Mouse (Mus musculus) midbrain, embryonic 16.5 days (tissue): Measurements from ENCODE around the gene 4921501E09Rik. TPM values are rescaled to one million over a fixed set of nuclear protein-coding genes. Genes with fewer than 3 reads are reported as not detected.

Source experiments
- ATAC-seq: fragments of 200-750 bp; cut with Nextera tagmentation; 2 replicates; pipeline ENCODE4 v1.8.0; 2017; ENCODE audit warnings: moderate TSS enrichment
- H3K27ac ChIP-seq: fragments of 300-500 bp; sonication (generic); 2 replicates; pipeline ENCODE4 v1.5.1; 2014; ENCODE audit warnings: mild to moderate bottlenecking, low read length, mixed read lengths
- H3K27me3 ChIP-seq: fragments of 300-500 bp; sonication (generic); 2 replicates; pipeline ENCODE4 v1.6.1; 2014; ENCODE audit warnings: low read depth, low read length, mixed read lengths; ENCODE audit not compliant: control insufficient read depth, insufficient read depth
- H3K36me3 ChIP-seq: fragments of 300-500 bp; sonication (generic); 2 replicates; pipeline ENCODE4 v1.6.1; 2014; ENCODE audit warnings: mild to moderate bottlenecking, low read length, moderate library complexity, mixed read lengths; ENCODE audit not compliant: control insufficient read depth, insufficient read depth
- H3K4me1 ChIP-seq: fragments of 300-500 bp; sonication (generic); 2 replicates; pipeline ENCODE4 v1.6.1; 2014; ENCODE audit warnings: mild to moderate bottlenecking, low read length, mixed read lengths; ENCODE audit not compliant: control insufficient read depth, insufficient read depth
- H3K4me2 ChIP-seq: fragments of 300-500 bp; sonication (generic); 2 replicates; pipeline ENCODE4 v1.6.1; 2014; ENCODE audit warnings: mild to moderate bottlenecking, low read length, mixed read lengths
- H3K4me3 ChIP-seq: fragments of 300-500 bp; sonication (generic); 2 replicates; pipeline ENCODE4 v1.5.1; 2014; ENCODE audit warnings: low read depth, mild to moderate bottlenecking, low read length, moderate library complexity, mixed read lengths
- H3K9ac ChIP-seq: fragments of 300-500 bp; sonication (generic); 2 replicates; pipeline ENCODE4 v1.6.1; 2014; ENCODE audit warnings: low read depth, low read length, mixed read lengths
- H3K9me3 ChIP-seq: fragments of 300-500 bp; sonication (generic); replicated peaks from 2 replicates; pipeline ENCODE4 v1.6.1; 2014; ENCODE audit warnings: mild to moderate bottlenecking, low read length, mixed read lengths; ENCODE audit not compliant: control insufficient read depth, poor library complexity, severe bottlenecking
- WGBS: fragments of 180-500 bp; shearing (Covaris S2); extraction: QIAGEN DNeasy Blood & Tissue Kit; methylation state at CpG from one replicate; pipeline ENCODE4 v1.1.7; 2014; 5-methylcytosine and 5-hydroxymethylcytosine counted together
- polyA plus RNA-seq: library from polyadenylated mRNA; unstranded; fragments of >200 nt; fragmentation: Nextera tagmentation; extraction: Ambion mirVana; gene quantifications from 2 replicates; pipeline ENCODE4 v1.2.1, GENCODE M21; 2015

4921501E09Rik gene
- not detected in 2 replicates for polyA plus RNA-seq

DNA sequence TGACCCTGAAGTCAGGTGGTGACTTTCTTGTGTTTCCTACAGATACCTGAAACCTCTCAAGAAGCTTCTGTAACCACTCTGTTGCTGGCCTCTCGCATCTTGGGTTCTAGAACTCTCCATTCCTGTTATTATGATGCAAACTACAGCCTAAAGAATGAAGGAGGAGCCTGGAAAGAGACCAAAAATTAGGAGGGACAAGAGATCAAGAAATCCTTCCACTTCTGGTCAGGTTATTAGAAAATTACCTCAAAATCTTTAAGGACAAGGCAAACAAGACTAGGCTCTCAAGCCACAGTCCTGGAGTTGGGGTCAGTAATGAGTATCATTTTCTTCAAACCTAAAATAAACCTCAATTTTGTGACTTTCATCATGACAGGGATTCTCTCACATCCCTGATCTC is at the start of gene 4921501E09Rik:
Gene 4921501E09Rik, minus strand, starts transcription at position 101 of the 400 bp plus-strand sequence.
- H3K4me2 ChIP-seq: no peak within 1 kb of the TSS
- H3K36me3 ChIP-seq: no peaks in the 10 kb centered on the region
- H3K4me1 ChIP-seq: no peaks in the 10 kb centered on the region
- no peak within 1 kb of the TSS for H3K9ac ChIP-seq
- H3K27ac ChIP-seq: no peak within 1 kb of the TSS
- no peak for ATAC-seq
- H3K9me3 ChIP-seq: no peaks in the 10 kb centered on the region
- no peaks in the 10 kb centered on the region for H3K27me3 ChIP-seq
- no peak within 1 kb of the TSS for H3K4me3 ChIP-seq
- WGBS: 44% methylated on average over 1 of the region's 1 CpGs

- ATAC-seq: no peak
- WGBS: 95% methylated on average over 2 of the region's 2 CpGs
- H3K4me1 ChIP-seq: peaks cover 11% of the 10 kb centered on the region
Observed at GRCm38 (mm10) chr17:33097396-33097795, 29.5 kb upstream of the 4921501E09Rik start.

DNA sequence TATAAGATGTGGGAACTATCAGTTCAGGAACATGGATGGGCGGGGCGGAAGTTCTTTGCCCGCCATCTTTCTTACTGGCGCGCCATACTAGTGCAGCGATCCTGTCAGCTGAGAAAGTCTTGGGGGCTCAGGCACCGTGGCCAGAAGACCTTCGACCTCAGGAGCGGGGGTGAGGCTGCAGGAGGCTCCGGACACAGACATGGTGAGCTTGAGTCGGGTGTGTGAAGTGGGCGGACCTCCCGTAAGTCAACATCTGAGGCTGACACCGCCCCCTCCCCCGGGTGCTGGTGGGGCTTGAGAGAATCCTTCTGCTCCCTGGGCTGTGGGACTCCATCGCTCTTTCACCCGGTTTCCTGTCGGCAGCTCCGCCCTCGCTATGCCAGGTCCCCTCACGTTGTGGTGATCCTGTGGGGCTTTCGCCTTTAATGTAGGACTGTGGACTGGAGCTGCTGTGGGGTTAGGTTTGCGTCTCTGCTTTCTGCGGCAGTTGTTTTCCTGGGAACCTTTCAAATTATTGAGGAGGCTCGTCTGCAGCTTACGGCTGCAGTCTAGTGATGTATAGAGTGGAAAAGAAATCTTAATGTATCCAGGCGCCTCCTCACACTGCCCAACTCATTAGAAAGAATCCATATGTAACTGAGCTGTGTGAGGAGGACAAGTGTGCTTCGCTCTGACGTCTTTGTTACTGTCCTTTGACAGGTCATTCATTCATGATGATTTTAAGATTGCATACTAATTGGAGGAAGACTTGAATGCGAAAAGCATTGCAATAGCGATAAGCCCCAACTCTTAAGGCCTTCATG is 24.7 kb upstream of the 4921501E09Rik start:
- 1% methylated on average over 31 of the region's 31 CpGs for WGBS
- ATAC-seq: peak; percentile 75
- H3K4me2 ChIP-seq: peak overlapping the region; percentile 86

More at GRCm38 (mm10) chr17:33097396-33097795, 29.5 kb upstream of the 4921501E09Rik start:
- Histone ChIP-seq H3K36me3 (no peaks in the 10 kb centered on the region), H3K27me3 (no peaks in the 10 kb centered on the region), H3K9me3 (no peaks in the 10 kb centered on the region), H3K27ac (no peak overlapping the region), H3K9ac (no peak overlapping the region), H3K4me2 (no peak overlapping the region), H3K4me3 (no peak overlapping the region)

GRCm38 (mm10) chr17:33091630-33092029 is 23.8 kb upstream of the 4921501E09Rik start:
- WGBS: 74% methylated on average over 1 of the region's 1 CpGs
- Histone ChIP-seq H3K9me3 (no peaks in the 10 kb centered on the region), H3K4me3 (peak overlapping the region; percentile 83; the same call in 1 of the 2 replicates), H3K9ac (no peak overlapping the region), H3K27me3 (no peaks in the 10 kb centered on the region), H3K27ac (peak overlapping the region; percentile 95), H3K4me1 (peaks cover 19% of the 10 kb centered on the region), H3K36me3 (no peaks in the 10 kb centered on the region), H3K4me2 (peak overlapping the region; percentile 86; the same call in 1 of the 2 replicates)
- ATAC-seq: no peak

More for the DNA sequence above, 24.7 kb upstream of the 4921501E09Rik start:
- Histone ChIP-seq H3K27ac (peak overlapping the region; percentile 95), H3K9me3 (no peaks in the 10 kb centered on the region), H3K4me1 (peaks cover 19% of the 10 kb centered on the region), H3K9ac (peak overlapping the region; percentile 88), H3K27me3 (no peaks in the 10 kb centered on the region), H3K4me3 (peak overlapping the region; percentile 83), H3K36me3 (no peaks in the 10 kb centered on the region)

GRCm38 (mm10) chr17:33089220-33089949 is 21.5 kb upstream of the 4921501E09Rik start, which contains the start of gene Zfp563:
Gene Zfp563, plus strand, starts transcription at chr17:33089310.
- Histone ChIP-seq H3K9ac (peak within 1 kb of the TSS; percentile 65), H3K27me3 (no peaks in the 10 kb centered on the region), H3K4me3 (peak within 1 kb of the TSS; percentile 60), H3K9me3 (no peaks in the 10 kb centered on the region), H3K36me3 (no peaks in the 10 kb centered on the region), H3K27ac (peak within 1 kb of the TSS; percentile 86), H3K4me1 (peaks cover 17% of the 10 kb centered on the region), H3K4me2 (peak within 1 kb of the TSS; percentile 71)
- ATAC-seq: peak; percentile 95
- WGBS: 4% methylated on average over 34 of the region's 34 CpGs

- 0% methylated on average over 1 of the region's 1 CpGs for WGBS
- ATAC-seq: no peak
- no peak overlapping the region for H3K27ac ChIP-seq
- no peaks in the 10 kb centered on the region for H3K27me3 ChIP-seq
- no peaks in the 10 kb centered on the region for H3K4me1 ChIP-seq
- no peak overlapping the region for H3K4me3 ChIP-seq
- no peak overlapping the region for H3K4me2 ChIP-seq
- no peak overlapping the region for H3K9ac ChIP-seq
- H3K9me3 ChIP-seq: no peaks in the 10 kb centered on the region
- H3K36me3 ChIP-seq: no peaks in the 10 kb centered on the region
Observed at GRCm38 (mm10) chr17:33063001-33063400, 4.9 kb downstream of the 4921501E09Rik start.

- H3K9me3 ChIP-seq: no peaks in the 10 kb centered on the region
- ATAC-seq: no peak
- 13% methylated on average over 1 of the region's 1 CpGs for WGBS
Observed at GRCm38 (mm10) chr17:33058791-33059190, 9.1 kb downstream of the 4921501E09Rik start.

DNA sequence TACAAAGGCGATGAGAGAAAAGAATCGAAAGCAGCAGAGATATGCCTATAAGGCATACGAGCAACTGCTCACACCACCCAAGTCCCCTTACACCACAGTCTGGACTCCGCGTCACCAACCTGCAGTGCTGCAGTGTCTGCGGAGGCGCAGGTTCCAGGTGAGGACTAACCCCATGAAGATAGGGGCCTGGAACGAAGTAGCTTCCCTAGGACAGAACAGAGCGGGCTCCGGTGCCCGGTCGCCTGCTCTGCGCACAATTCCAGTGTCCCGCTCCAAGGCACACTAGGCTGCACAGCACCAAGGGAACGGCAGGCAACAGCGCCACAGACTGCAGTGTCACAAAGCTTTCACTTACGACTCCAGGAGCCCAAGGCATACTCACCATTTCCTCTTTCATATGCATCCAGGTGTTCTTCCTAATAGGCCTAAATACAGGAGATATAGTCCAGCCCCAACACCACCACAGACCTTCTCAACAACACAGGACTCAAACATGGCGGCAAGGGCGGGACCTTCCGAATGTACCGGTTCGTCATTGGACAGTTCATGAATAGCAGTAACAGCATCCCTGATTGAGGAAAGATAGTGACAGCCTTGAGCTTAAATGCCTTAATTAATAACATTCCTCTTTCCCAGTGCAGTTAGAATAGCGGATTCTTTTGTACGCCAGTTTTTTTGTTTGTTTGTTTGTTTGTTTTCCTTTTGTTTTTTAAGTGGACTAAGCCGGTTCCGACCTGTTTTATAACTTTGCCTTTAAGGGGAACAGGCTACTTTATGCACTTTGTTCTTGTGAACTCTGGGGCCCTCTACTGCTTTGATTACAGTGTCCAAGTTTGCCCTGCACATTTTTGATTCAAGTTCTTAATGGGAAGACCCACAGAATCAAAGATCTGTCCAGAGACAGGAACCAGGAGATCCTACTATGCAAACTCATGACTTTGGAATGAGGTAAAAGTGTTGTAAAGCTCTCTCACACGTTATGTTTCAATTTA is 34.7 kb downstream of the 4921501E09Rik start, which contains the start of gene Zfp763:
Gene Zfp763, minus strand, starts transcription at position 503 of the 992 bp plus-strand sequence.
- peak within 1 kb of the TSS; percentile 79 for H3K4me3 ChIP-seq
- no peaks in the 10 kb centered on the region for H3K9me3 ChIP-seq
- H3K4me1 ChIP-seq: peaks cover 8% of the 10 kb centered on the region
- peak within 1 kb of the TSS; percentile 85 for H3K9ac ChIP-seq
- H3K36me3 ChIP-seq: no peaks in the 10 kb centered on the region
- ATAC-seq: peak; percentile 99
- no peaks in the 10 kb centered on the region for H3K27me3 ChIP-seq
- H3K4me2 ChIP-seq: peak within 1 kb of the TSS; percentile 74
- WGBS: 3% methylated on average over 27 of the region's 27 CpGs
- peak within 1 kb of the TSS; percentile 88 for H3K27ac ChIP-seq

More at GRCm38 (mm10) chr17:33058791-33059190, 9.1 kb downstream of the 4921501E09Rik start:
- Histone ChIP-seq H3K27me3 (no peaks in the 10 kb centered on the region), H3K4me1 (no peaks in the 10 kb centered on the region), H3K36me3 (no peaks in the 10 kb centered on the region), H3K4me3 (no peak overlapping the region), H3K4me2 (no peak overlapping the region), H3K27ac (no peak overlapping the region), H3K9ac (no peak overlapping the region)
